Mouse (Mus musculus) heart, embryonic 14.5 days (tissue): ENCODE results near the gene Il1rap. TPM values are rescaled to one million over a fixed set of nuclear protein-coding genes. Genes with fewer than 3 reads are reported as not detected.

Source experiments
- ATAC-seq: fragments of 200-750 bp; cut with Nextera tagmentation; 2 replicates; pipeline ENCODE4 v1.8.0; 2017; ENCODE audit warnings: low read depth, moderate TSS enrichment; ENCODE audit not compliant: insufficient number of reproducible peaks, insufficient read depth, low FRiP score
- H3K27ac ChIP-seq, 2 experiments: fragments of 200-500 bp in 1 of 2; fragments of 300-500 bp in 1 of 2; sonication (generic) in 1 of 2; replicated peaks in 1 of 2; 2 replicates each; pipeline ENCODE4 v1.5.1; 2012 to 2014; ENCODE audit warnings: low read depth in 2 of 2, low read length in 2 of 2, control low read depth in 1 of 2, mild to moderate bottlenecking in 1 of 2, mixed read lengths in 1 of 2; ENCODE audit not compliant: control insufficient read depth in 1 of 2, insufficient read depth in 1 of 2
- H3K27me3 ChIP-seq: fragments of 300-500 bp; sonication (generic); 2 replicates; pipeline ENCODE4 v1.6.1; 2014; ENCODE audit warnings: mild to moderate bottlenecking, low read length, control low read depth; ENCODE audit not compliant: control insufficient read depth, insufficient read depth
- H3K36me3 ChIP-seq: fragments of 300-500 bp; sonication (generic); 2 replicates; pipeline ENCODE4 v1.6.1; 2014; ENCODE audit warnings: mild to moderate bottlenecking, control low read depth, low read length, mixed read lengths; ENCODE audit not compliant: control insufficient read depth, insufficient read depth
- H3K4me1 ChIP-seq, 2 experiments: fragments of 200-500 bp in 1 of 2; fragments of 300-500 bp in 1 of 2; sonication (generic) in 1 of 2; 2 replicates each; pipeline ENCODE4 v1.6.1; 2012 to 2014; ENCODE audit warnings: low read length in 2 of 2, control low read depth in 1 of 2, mixed read lengths in 1 of 2; ENCODE audit not compliant: control insufficient read depth in 2 of 2, insufficient read depth in 2 of 2
- H3K4me2 ChIP-seq: fragments of 300-500 bp; sonication (generic); 2 replicates; pipeline ENCODE4 v1.6.1; 2014; ENCODE audit warnings: mild to moderate bottlenecking, low read length
- H3K4me3 ChIP-seq, 2 experiments: fragments of 200-500 bp in 1 of 2; fragments of 300-500 bp in 1 of 2; sonication (generic) in 1 of 2; 2 replicates each; pipeline ENCODE4 v1.5.1; 2012 to 2014; ENCODE audit warnings: low read length in 2 of 2, mild to moderate bottlenecking in 2 of 2, control low read depth in 1 of 2, low read depth in 1 of 2, moderate library complexity in 1 of 2; ENCODE audit not compliant: control insufficient read depth in 1 of 2, insufficient read depth in 1 of 2
- H3K9ac ChIP-seq: fragments of 300-500 bp; sonication (generic); 2 replicates; pipeline ENCODE4 v1.6.1; 2014; ENCODE audit warnings: mild to moderate bottlenecking, low read length
- H3K9me3 ChIP-seq: fragments of 300-500 bp; sonication (generic); 2 replicates; pipeline ENCODE4 v1.6.1; 2016; ENCODE audit warnings: low read length, control low read depth; ENCODE audit not compliant: control insufficient read depth
- WGBS: fragments of 180-500 bp; shearing (Covaris S2); extraction: QIAGEN DNeasy Blood & Tissue Kit; methylation state at CpG from one replicate; pipeline ENCODE4 v1.1.7; 2014; 5-methylcytosine and 5-hydroxymethylcytosine counted together
- polyA plus RNA-seq: library from polyadenylated mRNA; unstranded; fragments of >200 nt; fragmentation: Nextera tagmentation; extraction: Ambion mirVana; gene quantifications from 2 replicates; pipeline ENCODE4 v1.2.1, GENCODE M21; 2014

Gene Il1rap
- polyA plus RNA-seq, 1 experiment from 2014 or later = 7.2 TPM

DNA sequence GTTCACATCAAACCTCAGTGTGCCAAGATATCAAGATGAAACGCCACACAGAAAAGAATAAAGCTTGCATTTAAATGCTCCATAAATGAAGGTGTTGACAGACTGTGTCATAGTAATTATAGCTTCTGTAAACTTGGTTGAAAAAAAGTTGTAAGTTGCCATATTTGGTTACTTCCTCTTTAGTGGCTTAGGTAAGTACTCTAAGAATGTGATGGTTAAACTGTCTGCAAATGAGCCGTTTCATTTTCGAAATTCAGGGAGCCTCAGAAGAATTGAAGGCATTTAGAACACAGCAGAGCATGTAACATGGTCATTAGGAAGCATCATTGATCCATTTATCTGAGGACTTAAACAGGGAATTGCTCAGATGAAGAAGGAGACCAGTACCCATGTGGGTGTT is 146.6 kb downstream of the Il1rap start:
- no peak for ATAC-seq
- Histone ChIP-seq H3K4me2 (no peak overlapping the region), H3K9me3 (no peaks in the 10 kb centered on the region), H3K27ac (no peak overlapping the region), H3K4me3 (no peak overlapping the region), H3K36me3 (no peaks in the 10 kb centered on the region), H3K27me3 (no peaks in the 10 kb centered on the region), H3K9ac (no peak overlapping the region), H3K4me1 (no peaks in the 10 kb centered on the region)
- WGBS = 66% methylated on average over 3 of the region's 3 CpGs

DNA sequence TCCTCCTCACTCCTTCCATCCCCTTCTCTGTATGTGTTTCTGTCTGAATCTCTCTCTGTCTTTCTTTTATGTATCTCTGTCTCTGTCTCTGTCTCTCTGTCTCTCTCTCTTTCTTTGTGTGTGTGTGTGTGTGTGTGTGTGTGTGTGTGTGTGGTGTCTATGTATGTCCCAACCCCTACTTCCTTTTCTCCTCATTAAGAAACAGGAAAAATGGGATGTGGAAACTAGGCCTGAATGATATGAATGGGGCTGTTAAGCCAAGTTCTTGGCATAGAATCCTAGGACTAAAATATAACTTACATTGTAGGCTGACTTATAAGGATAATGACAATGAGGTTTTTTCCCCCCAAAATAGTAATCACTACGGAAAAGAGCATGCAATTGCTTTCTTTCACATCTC is 149.4 kb downstream of the Il1rap start:
- no peak for ATAC-seq
- H3K27ac ChIP-seq = no peak overlapping the region
- no peaks in the 10 kb centered on the region for H3K4me1 ChIP-seq
- H3K27me3 ChIP-seq = no peaks in the 10 kb centered on the region
- H3K36me3 ChIP-seq = no peaks in the 10 kb centered on the region
- H3K4me3 ChIP-seq = no peak overlapping the region
- 67% methylated on average over 1 of the region's 1 CpGs for WGBS
- H3K4me2 ChIP-seq = no peak overlapping the region
- H3K9me3 ChIP-seq = no peaks in the 10 kb centered on the region
- no peak overlapping the region for H3K9ac ChIP-seq

DNA sequence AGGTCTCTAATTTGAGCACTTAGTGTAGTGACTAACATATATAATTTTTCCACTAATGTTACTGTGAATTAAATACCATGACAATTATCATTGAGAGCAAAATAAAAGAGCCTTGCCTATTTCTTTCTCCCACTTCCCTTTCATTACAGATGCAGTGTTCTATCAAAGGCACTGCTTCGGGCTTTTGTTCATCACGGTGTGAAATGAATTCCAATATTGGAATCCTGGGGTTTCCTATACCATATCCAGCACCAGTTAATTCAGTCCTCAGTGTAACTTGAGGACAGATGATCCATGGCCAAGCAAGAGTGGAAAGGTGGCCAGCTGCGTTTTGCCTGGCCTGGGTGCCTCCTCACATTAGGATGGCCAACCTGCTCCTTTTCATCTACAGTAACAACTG is 151.1 kb downstream of the Il1rap start:
- H3K27me3 ChIP-seq = no peaks in the 10 kb centered on the region
- ATAC-seq = no peak
- WGBS = 80% methylated on average over 3 of the region's 3 CpGs
- H3K4me3 ChIP-seq = no peak overlapping the region
- H3K9me3 ChIP-seq = no peaks in the 10 kb centered on the region
- no peak overlapping the region for H3K9ac ChIP-seq
- H3K36me3 ChIP-seq = no peaks in the 10 kb centered on the region
- no peak overlapping the region for H3K27ac ChIP-seq
- no peaks in the 10 kb centered on the region for H3K4me1 ChIP-seq
- H3K4me2 ChIP-seq = no peak overlapping the region

DNA sequence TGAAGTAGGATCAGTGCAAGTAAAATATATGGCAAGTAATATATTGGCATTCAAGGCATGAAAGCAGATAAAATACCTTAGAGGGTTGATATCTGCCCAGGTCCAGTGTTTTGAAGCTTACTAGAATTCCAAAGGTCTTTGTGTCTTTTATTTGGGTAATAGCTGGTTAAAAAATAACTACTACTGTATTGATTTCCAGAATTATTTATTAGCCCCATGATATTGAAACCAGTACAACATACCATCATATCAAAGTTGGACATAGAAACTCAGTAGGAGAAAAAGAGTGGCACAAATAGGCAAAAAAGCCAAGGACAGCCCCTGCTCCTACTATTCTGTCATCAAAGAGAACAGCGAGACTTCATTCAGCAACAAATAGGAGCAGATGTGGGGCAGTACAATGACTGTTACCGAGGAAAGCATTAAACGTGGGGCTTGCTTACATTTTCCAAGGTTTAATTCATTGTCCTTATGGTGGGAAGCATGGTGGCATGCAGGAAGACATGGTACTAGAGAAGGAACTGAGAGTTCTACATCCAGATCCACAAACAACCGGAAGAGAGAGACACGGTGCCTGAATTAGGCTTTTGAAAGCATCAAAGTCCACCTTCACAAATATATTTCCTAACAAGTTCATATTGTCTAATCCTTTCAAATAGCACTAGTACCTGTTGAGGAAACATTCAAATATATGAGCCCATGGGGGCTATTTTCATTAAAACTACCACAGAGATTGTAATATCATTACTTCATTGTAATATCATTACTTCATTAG is 174.1 kb downstream of the Il1rap start:
- no peak for ATAC-seq
- no peak overlapping the region for H3K9ac ChIP-seq
- no peaks in the 10 kb centered on the region for H3K36me3 ChIP-seq
- no peaks in the 10 kb centered on the region for H3K9me3 ChIP-seq
- H3K27me3 ChIP-seq = no peaks in the 10 kb centered on the region
- no peak overlapping the region for H3K27ac ChIP-seq
- H3K4me2 ChIP-seq = no peak overlapping the region
- 85% methylated on average over 5 of the region's 5 CpGs for WGBS
- H3K4me1 ChIP-seq = no peaks in the 10 kb centered on the region
- no peak overlapping the region for H3K4me3 ChIP-seq

DNA sequence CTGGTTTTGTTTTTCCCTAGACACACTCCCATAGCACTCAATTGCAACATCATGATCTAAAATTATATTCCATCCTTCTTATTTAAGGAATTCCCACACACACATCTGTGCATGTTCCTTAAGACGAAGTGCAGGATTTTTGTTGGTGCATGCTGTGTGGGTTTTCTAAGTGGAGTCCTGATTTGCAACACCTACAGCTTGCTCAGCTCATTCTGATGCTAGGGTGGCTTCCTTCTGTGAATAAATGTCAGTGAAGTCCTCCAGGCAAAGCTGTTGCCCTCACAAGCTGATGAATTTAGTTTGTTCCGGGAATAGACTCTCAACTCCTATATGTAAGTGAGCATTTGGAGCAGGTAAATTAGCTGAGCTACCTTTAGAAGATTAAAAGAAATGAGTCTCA is 194.5 kb downstream of the Il1rap start:
- Histone ChIP-seq H3K27ac (no peak overlapping the region), H3K9ac (no peak overlapping the region), H3K9me3 (no peaks in the 10 kb centered on the region), H3K4me3 (no peak overlapping the region), H3K27me3 (no peaks in the 10 kb centered on the region), H3K4me2 (no peak overlapping the region), H3K36me3 (no peaks in the 10 kb centered on the region), H3K4me1 (no peaks in the 10 kb centered on the region)
- WGBS = 70% methylated on average over 2 of the region's 2 CpGs
- ATAC-seq = no peak

DNA sequence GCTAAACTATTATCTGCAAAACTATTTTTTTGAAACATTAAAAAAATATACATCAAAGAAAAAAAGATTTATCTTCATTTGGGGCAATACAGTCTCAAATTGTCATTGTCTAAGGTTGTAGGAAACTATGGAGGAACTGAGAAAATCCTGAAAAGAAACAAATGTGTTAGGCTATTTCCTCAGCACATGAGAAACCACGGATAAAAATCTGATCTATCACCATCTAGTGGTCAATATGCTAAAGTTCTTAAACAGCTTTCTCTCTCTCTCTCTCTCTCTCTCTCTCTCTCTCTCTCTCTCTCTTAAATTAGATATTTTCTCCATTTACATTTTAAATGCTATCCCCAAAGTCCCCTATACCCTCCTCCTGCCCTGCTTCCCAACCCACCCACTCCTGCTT is 195.6 kb downstream of the Il1rap start:
- Histone ChIP-seq H3K4me1 (no peaks in the 10 kb centered on the region), H3K9ac (no peak overlapping the region), H3K4me3 (no peak overlapping the region), H3K27me3 (no peaks in the 10 kb centered on the region), H3K27ac (no peak overlapping the region), H3K9me3 (no peaks in the 10 kb centered on the region), H3K4me2 (no peak overlapping the region), H3K36me3 (no peaks in the 10 kb centered on the region)
- no peak for ATAC-seq
- 8% methylated on average over 1 of the region's 1 CpGs for WGBS

Other genes with a start within 250 kb of the Il1rap start
- gene Cldn1, start 209.9 kb upstream of the Il1rap start, polyA plus RNA-seq = 0.93 and 1.1 TPM in 2 replicates
- not detected in 2 replicates for gene Cldn16, start 118.6 kb upstream of the Il1rap start, polyA plus RNA-seq
- not detected in 2 replicates for gene Tmem207, start 54.9 kb upstream of the Il1rap start, polyA plus RNA-seq